Mouse (Mus musculus): Measurements from ENCODE around the gene Cilp2.

Gene Cilp2

DNA sequence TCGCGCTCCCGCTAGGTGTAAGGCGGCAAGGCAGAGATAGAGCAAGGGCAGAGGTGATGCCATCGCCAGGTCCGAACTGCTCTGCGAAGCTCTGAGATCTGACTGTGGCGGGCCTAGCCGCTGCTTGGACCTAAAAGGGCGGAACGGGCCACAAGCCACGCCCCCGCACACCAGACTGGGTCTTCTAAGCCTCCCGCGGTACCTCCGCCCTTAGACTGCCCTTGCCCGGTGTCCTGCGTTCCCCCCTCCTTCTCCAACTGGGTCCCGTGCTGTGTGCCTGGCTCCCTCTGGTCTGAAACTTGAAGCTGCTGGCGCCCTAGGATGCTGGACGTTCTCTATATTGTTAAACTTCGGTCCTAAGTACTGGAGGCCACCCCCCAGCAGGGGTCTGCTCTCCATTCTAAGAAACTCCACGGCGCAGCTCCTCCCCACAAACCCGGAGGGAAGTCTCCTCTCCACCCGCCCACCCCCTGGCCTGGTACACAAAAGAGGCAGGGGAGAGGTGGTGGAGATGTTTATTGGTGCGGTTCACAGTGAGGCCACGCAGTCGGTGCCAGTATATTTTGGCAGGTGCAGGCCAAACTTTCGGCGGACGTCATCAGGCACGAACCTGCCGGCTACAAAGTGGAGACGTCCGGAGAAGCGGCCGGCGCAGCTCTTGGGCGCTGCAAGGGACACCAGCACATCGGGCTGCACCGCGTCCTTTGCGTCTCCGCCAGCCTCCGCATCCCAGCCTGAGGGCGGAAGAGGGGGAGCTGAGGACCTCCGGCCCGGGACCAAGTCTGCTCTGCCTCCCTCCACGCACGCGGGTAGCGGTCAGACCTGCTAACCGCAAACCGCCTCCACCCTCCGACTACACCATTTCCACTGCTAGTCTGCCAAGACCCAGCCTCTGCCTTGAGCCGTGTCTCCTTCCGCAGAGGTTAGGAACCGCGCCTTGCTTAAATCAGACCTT lies at the start of gene Cilp2:
Gene Cilp2, minus strand, starts transcription at position 399 of the 955 bp plus-strand sequence.
- DNase-seq (ENCODE audit: low spot score in 2 of 2): no peak

GRCm38 (mm10) chr8:69936050-69936794 lies 48.7 kb upstream of the Cilp2 start:
- peak in 1 of 2 experiments; percentile 40 for DNase-seq (ENCODE audit: low spot score in 2 of 2)

DNA sequence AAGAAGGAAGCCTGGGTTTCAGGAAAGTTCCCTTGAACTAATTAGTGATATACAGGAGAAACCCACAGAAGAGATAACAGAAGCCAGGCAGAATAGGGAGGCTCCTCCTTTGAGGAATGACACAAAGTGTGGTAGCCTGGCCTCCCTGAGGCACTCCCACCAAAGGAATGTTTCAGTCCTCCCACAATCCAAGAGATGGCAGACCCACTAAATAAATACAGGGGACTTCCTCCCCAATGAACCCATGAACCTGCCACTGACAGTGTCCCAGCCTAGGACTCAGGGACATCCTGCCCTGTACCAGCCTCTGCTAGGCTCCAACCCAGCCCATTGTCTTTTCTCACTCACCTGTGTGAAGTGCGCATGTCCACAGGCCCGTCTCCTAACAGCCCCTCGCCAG lies 47.9 kb upstream of the Cilp2 start:
- DNase-seq (ENCODE audit: low spot score in 2 of 2): no peak

- no peak for DNase-seq (ENCODE audit: low spot score in 2 of 2)
These were observed 47.1 kb upstream of the Cilp2 start for GRCm38 (mm10) chr8:69934582-69934981.

DNA sequence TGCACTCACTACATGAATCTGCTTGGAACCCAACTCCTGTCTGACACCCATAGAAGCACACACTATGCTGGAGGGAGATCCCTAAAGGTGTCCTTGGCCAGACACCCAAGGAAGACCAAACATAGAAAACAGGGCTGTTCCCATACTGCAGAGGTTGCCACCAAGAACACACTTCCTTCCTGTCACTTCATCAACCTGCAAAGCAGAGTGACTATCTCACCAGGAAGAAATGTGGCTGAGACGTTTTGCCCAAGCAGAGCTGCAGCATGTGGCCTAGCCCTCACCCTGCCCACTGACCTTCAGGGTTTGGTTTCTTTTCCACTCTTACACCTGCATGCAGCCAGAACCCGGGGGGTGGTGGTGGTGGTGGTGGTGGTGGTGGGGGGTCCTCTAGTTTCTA lies 46.3 kb upstream of the Cilp2 start:
- DNase-seq (ENCODE audit: low spot score in 2 of 2): no peak

DNA sequence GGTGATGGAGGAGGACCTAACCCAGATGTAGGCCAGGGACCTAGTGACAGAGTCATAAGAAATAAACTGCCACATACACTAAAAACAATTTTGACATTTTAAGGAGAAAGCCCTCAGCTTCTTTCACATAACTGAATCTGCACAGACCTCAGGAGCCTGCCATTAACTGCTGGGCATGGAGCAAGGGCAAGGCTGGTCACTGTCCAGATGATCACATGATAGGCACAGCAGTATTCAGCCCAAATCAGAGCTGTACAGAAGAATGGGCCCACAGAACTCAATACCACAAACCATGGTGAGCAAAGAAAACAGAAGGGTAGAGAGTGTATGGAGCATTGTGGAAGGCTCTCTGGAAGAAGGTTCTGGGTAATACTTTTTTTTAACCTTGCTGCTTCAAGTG lies 39.4 kb upstream of the Cilp2 start:
- no peak for DNase-seq (ENCODE audit: low spot score in 2 of 2)

- no peak for DNase-seq (ENCODE audit: low spot score in 2 of 2)
These were observed 36.5 kb upstream of the Cilp2 start for GRCm38 (mm10) chr8:69923986-69924385.

DNA sequence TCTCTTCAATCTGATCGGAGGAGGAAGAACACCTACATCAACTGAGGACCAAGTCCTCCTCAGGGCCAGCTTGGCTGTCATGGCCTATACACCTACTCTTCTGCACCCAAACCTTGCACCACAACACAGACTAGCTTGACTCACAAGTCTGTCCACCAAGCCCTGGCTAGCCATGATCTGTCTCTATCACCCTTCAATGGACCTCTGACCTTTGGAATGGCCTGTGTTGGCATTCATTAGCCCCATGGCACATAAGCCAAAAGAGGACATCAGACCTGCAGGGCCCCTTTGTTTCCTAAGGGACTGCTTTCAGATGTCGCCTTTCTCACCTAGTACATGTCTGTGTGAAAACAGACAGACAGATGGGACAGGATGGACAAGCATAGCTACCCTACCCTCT lies 33.7 kb upstream of the Cilp2 start:
- DNase-seq (ENCODE audit: low spot score in 2 of 2): no peak

GRCm38 (mm10) chr8:69919876-69920662 lies 32.6 kb upstream of the Cilp2 start:
- no peak for DNase-seq (ENCODE audit: low spot score in 2 of 2)

DNA sequence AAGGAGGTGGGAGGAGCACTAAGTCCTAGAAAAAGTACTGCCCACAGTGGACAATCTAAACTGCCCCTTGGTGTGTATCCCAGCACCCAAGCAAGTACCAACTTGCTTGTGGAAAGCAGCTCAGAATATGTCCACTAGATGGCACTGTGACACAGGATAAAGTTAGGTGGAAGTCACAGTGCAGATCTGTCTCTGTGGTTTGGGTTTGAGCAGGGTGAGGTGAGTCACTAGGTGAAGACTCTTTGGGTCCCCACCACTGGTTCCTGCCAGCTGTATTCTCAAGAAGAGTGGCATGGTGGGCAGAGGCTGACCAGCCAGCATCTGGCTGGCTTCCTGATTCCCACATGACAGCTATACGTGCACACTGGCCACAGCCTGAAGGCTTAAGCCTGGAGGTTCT lies 31.5 kb upstream of the Cilp2 start:
- peak in 1 of 2 experiments; percentile 41 for DNase-seq (ENCODE audit: low spot score in 2 of 2)

DNA sequence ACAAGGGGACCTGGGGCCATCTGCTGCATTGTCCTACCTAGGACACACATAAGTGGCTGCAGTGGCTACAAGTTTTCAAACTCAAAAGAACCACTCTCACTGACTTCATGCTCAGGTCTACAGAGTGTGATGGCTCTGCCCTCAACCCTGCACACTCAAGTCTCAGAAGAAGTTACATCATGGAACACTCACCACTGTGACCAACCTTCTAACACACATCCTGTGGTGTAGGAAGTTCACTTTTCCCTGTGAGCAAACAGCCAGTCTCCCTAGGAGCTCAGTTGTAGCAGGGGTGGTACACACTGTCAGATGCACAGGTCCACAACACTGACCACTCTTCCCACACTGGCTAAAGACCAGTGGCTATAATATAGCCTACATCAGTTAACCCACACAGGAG lies 31.0 kb upstream of the Cilp2 start:
- no peak for DNase-seq (ENCODE audit: low spot score in 2 of 2)

- no peak for DNase-seq (ENCODE audit: low spot score in 2 of 2)
These were observed 28.3 kb upstream of the Cilp2 start for GRCm38 (mm10) chr8:69915748-69916147.

DNA sequence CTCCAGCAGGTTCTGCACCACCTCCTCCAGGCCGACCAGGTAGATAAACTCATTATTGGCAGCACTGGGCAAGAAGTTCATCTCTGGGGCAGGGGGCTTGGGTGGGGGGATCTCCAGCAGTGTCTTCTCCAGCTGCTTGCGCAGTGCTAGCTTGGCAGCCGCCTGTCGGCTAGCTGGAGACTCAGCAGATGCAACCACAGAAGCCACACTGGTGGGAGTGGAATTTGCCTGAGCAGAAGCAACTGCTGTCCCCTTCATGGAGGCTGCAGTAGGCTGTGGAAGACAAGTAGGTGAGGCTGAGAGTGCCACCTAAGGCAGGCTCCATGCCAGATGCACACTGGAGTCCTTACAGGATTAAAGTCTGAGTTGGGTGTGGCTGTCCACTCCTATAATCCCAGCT lies 27.0 kb upstream of the Cilp2 start:
- no peak for DNase-seq (ENCODE audit: low spot score in 2 of 2)

GRCm38 (mm10) chr8:69912478-69913074 lies 25.1 kb upstream of the Cilp2 start:
- no peak for DNase-seq (ENCODE audit: low spot score in 2 of 2)

GRCm38 (mm10) chr8:69911917-69912316 lies 24.4 kb upstream of the Cilp2 start:
- no peak for DNase-seq (ENCODE audit: low spot score in 2 of 2)

GRCm38 (mm10) chr8:69907106-69907505 lies 19.6 kb upstream of the Cilp2 start:
- DNase-seq (ENCODE audit: low spot score in 2 of 2): no peak

DNA sequence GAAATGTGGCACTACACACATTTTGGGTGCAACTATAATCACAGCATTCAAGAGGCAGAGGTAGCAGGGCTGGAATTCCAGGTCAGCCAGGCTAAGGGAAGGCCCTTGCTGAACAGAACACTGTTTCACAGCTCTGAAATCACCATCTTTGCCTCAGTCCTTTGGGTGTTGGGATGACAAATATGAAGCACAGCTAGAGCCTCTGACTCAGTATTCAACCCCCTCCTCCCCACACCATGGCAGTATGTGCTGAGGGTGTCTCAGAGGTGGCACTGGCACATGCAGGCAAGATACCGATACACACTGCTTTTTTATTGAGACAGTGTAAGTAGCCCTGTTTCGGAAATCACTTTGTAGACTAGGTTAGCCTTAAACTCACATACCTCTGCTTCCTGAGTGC lies 18.8 kb upstream of the Cilp2 start:
- DNase-seq (ENCODE audit: low spot score in 2 of 2): no peak

DNA sequence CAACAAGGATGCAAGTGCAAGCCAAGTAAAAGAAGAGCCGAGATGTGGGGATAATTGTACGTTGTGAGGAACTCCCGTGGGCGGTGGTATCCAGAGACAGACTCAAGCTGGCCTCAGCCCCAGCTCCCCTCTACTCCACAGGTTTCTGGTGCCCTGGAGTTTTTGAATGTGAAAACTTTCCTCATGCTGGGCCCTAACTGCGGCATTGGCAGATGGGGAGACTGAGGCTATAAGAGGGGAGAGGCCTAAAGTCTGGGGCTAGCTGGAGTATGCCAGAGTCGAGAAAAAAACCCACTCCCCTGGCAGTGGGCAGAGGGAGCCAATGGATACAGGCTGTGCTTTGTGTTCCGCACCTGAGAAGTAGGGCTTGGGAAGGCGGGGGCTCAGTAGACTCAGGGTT lies 16.6 kb upstream of the Cilp2 start:
- no peak for DNase-seq (ENCODE audit: low spot score in 2 of 2)

GRCm38 (mm10) chr8:69903063-69903542 lies 15.6 kb upstream of the Cilp2 start:
- DNase-seq (ENCODE audit: low spot score in 2 of 2): peak; percentile 99

- peak in 1 of 2 experiments; percentile 43 for DNase-seq (ENCODE audit: low spot score in 2 of 2)
These were observed 14.9 kb upstream of the Cilp2 start, which contains the start of the genes Tssk6, Ndufa13 and Yjefn3 for GRCm38 (mm10) chr8:69902163-69903062. Gene Tssk6 (plus strand): TSS chr8:69902184. Gene Ndufa13 (minus strand): TSS chr8:69902558. Gene Yjefn3 (minus strand): TSS chr8:69902712.
